Mouse (Mus musculus): ENCODE data around the gene Slc25a47.
"Not testable (repeated sequence)": the region's sequence is repeated elsewhere in the genome, so short reads cannot be mapped to it uniquely, and the experiment has no call there.

Slc25a47 gene

DNA sequence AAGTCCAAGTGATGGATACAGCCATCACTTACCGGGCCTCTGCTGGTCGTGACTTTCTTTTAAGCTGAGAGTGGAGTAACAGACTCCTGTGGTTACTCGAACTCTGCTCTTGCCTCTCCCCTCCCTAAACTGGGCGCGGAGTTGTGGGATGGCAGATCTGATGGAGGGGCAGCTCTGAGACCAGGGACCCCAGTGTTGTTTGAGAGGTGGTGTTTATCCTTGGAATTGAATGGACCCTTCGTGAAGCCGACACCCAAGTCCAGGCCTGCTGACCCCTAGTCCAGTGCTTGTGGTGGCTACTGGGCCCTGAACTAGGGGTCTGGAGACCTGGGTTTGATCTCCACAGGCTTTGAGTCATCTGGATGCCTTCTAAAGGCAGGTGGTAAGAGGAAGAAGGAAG is 876 bp downstream of the Slc25a47 start:
- POLR2A ChIA-PET, result interaction anchor here in 2 of 4 experiments (0.6 to 3.0 kb wide), 16 partner anchors 8 to 1719 kb away, joined by 3 to 17 read pairs (median 4); partner anchors contain the start of genes Wars (in 1 of the 2), Wdr25 (in 1 of the 2) and Yy1 (in 1 of the 2)
- CTCF ChIA-PET, result interaction anchor here (0.6 to 1.8 kb wide), 5 partner anchors 8 to 232 kb away, joined by 3 to 7 read pairs (median 3); no protein-coding TSS in a partner anchor

DNA sequence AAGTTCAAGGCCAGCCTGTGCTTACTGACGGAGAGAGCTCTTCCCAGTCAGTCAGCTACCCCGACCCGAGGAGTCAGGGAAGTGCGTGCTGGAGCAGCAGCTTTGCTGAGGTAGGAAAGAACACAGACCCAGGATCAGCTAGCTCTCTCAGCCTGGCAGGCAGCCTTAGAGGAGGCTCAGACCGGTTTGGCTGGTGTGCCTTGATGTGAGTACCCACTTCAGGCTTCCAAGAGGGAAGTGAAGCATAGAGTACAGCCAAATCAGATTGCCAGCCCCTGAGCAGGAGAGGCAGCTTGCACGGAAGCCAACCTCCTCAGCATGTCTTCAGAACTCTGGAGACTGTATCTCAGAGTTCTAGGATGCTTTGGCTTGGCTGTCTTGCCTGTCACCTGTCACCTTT is 5.3 kb downstream of the Slc25a47 start:
- POLR2A ChIA-PET, result interaction anchor here in 1 of 4 experiments (0.9 to 5.9 kb wide), 5 partner anchors 13 to 71 kb away, joined by 3 to 32 read pairs (median 3); no protein-coding TSS in a partner anchor
- CTCF ChIA-PET, result no interaction called here

DNA sequence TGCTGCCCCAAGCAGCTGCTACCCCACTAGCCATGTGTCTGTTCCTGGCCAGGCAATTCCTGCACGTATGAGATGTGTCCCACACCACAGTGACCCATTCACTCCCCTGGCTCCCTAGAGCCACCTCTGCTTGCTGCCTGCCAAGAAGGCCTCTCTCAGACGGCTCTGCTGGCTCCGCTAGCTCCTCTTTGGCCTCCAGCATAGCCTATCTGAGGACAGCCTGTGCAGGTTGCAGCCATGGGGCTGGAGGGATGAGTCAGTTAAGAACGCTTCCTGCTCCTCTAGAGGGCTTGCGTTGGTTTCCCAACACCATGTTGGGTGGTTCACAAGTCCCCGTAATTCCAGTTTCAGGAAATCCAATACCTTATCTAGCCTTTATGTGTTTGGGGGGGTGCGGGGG is 6.8 kb downstream of the Slc25a47 start:
- POLR2A ChIA-PET, result interaction anchor here in 2 of 4 experiments (0.6 to 5.9 kb wide), 3 partner anchors 15 to 294 kb away, joined by 6 to 32 read pairs (median 6); no protein-coding TSS in a partner anchor
- CTCF ChIA-PET, result no interaction called here

DNA sequence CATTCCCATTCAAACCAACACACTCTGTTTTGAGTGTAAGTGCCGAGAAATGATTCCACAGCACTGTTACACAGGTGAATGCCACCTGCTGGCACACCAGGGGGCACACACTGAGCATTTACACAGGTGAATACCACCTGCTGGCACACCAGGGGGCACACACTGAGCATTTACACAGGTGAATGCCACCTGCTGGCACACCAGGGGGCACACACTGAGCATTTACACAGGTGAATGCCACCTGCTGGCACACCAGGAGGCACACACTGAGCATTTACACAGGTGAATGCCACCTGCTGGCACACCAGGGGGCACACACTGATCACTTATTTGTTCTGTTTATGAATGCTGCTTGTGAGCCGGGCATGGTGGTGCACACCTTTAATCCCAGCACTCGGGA is 12.2 kb downstream of the Slc25a47 start:
- POLR2A ChIA-PET, result interaction anchor here in 1 of 4 experiments (0.7 kb wide), 1 partner anchor 154 kb away, joined by 3 read pairs; no protein-coding TSS in a partner anchor
- CTCF ChIA-PET, result not testable (repeated sequence)

DNA sequence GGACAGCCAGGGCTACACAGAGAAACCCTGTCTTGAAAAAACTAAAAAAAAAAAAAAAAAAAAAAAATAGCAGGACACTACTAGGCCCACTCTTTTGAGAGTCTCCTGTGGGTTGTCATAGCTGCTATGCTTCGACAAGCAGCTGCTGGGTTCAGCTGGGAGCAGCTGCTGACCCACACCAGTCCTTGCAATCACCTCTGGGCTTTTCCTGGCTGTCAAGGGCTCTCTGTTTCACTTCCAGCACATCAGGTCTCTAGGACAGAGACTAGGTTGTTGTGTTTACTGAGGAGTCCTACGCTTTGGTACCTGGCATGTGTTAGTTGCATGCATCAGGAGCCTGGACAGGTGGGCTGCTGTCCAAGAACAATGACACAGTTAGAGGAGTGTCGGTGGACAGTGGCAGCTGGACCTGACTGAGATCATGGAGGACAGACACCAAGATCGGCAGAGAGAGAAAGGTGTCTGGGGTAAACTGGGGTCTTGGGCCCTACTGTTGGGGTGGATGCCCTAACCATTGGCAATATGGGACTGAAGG is 13.7 kb downstream of the Slc25a47 start:
- ChIA-PET POLR2A (interaction anchor here in 2 of 4 experiments (0.8 to 1.5 kb wide), 2 partner anchors 9 to 45 kb away, joined by 3 to 5 read pairs; partner anchors contain the start of gene Wars (in 1 of the 2)), CTCF (interaction anchor here in 2 of 4 experiments (0.6 kb wide), 2 partner anchors 10 to 296 kb away, joined by 4 to 5 read pairs; no protein-coding TSS in a partner anchor)

DNA sequence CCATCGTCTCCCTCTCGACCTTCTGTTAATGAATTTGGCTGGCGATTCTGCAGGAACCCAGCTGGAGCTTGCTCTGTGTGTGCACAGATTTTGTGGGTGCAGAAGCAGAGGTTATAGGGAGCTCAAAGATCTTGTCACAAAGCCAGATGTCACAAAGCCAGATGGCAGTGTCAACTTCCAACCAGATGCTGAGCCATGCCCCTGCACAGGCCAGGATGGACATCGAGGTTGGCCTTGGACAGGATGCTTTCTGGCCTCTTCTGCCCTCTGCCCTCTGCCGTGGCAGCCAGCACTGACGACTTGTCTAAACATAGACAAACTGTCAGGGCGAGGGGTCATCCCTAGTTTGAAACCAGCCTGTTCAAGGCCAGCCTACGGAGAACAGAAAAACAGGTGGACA is 14.3 kb downstream of the Slc25a47 start:
- POLR2A ChIA-PET, result interaction anchor here in 2 of 4 experiments (0.6 to 1.5 kb wide), 2 partner anchors 44 to 564 kb away, joined by 3 to 5 read pairs; partner anchors contain the start of gene Wars (in 1 of the 2)
- CTCF ChIA-PET, result no interaction called here

DNA sequence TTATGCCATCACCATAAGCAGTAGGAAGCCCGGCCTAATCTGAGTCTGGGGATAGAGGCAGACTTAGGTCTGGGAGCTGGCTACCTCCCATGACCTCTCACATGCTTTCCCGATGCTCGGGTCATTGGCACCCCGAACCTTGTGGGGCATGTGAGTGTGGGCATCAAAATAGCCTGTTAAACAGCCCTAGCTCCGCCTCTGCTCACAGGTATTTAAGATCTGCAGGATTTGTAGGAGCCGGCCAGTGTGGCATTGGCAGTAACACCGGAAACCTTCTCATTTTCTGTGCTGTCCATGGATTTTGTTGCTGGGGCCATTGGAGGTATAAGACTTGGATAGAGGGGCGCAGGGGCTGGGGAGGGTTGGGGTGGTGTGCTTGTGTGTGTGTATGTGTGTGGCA is 15.0 kb downstream of the Slc25a47 start:
- POLR2A ChIA-PET, result interaction anchor here in 3 of 4 experiments (0.5 to 1.5 kb wide), 4 partner anchors 43 to 1081 kb away, joined by 3 to 5 read pairs (median 3); partner anchors contain the start of gene Wars (in 1 of the 3)
- CTCF ChIA-PET, result no interaction called here

DNA sequence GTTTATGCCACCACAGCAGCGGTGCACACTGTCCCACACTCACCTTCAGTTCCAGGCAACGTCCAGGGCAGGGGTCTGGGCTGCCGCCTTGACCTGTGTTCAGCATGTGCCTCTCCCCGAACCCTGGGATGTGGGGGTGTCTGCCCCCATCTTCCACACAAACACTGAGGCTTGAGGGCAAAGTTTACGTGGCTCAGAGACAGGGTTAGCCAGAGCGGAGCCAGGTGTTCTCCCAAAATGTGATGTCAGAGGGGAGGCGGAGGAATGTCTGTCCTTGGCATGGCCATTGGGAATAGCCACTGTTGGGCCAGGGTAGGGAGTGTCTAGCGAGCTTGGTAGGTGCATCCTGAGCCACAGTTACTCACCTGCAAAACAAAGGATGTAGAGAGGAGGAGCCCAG is 17.0 kb downstream of the Slc25a47 start:
- ChIA-PET POLR2A (no interaction called here), CTCF (no interaction called here)

DNA sequence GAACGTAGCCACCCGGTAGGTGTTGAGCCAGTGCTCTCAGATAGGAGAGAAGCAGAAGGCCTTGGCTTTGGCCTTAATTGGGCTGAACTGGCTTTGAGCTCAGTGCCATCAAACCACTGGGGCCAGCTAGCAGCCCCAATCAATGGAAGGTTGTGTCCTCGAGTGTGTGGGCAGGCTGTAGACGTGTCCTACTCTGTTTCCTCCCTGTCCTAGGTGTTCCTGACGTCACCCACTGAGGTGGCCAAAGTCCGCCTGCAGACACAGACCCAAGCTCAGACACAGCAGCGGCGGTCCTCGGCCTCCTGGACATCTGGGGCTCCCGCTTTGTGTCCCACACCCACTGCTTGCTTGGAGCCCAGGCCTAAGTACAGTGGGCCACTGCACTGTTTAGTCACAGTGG is 19.2 kb downstream of the Slc25a47 start:
- CTCF ChIA-PET, result no interaction called here
- POLR2A ChIA-PET, result interaction anchor here in 2 of 4 experiments (0.9 to 1.5 kb wide), 5 partner anchors 10 to 52 kb away, joined by 3 to 6 read pairs (median 3); partner anchors contain the start of genes Slc25a29 (in 1 of the 2), Slc25a47 (in 1 of the 2), Wars (in 1 of the 2) and Wdr25 (in 1 of the 2)

DNA sequence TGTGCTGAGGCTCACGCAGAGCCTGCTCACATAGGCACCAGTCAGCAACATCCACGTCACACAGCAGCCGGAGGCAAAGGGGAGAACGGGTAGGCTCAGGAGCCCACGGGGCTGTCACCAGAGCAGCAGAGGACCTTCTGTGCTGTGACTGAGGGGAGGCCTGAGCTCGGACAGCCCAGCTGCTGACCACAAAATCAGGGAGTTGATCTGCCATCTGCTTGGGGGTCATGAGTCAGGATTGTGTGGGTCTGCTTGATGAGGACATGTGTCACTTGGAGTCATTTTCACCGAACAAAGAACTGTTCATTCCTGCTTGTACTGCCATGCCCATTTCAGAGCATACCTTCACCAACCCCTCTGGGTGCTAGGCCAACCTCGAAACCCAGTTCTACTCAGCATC is 20.3 kb downstream of the Slc25a47 start:
- ChIA-PET CTCF (interaction anchor here in 2 of 4 experiments (0.5 to 1.1 kb wide), 2 partner anchors 44 to 150 kb away, joined by 3 read pairs; no protein-coding TSS in a partner anchor), POLR2A (interaction anchor here in 2 of 4 experiments (1.5 to 5.8 kb wide), 5 partner anchors 9 to 27 kb away, joined by 5 to 32 read pairs (median 6); partner anchors contain the start of genes Slc25a29 (in 1 of the 2) and Slc25a47 (in 1 of the 2))

DNA sequence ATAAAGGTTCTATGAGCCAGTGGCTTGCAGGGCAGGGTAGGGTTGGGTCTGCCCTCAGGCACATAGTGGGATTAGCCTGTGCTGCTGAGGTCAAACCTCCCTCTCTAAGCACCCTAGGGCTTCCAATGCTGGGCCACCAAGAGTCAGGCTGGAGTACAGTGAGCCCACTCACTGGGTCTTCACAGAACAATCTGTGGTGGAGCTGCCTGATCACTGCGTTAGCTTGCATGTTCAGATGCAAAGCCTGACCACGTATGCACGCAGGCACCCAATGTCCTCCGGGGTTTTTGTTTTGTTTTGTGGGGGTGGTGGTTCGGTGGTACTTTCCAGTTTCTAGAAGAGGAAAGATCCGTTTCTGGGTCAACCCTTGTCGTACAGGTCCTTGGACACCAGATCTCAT is 21.3 kb downstream of the Slc25a47 start:
- POLR2A ChIA-PET, result interaction anchor here in 1 of 4 experiments (1.4 to 5.8 kb wide), 6 partner anchors 10 to 45 kb away, joined by 3 to 32 read pairs (median 7); no protein-coding TSS in a partner anchor
- CTCF ChIA-PET, result no interaction called here

DNA sequence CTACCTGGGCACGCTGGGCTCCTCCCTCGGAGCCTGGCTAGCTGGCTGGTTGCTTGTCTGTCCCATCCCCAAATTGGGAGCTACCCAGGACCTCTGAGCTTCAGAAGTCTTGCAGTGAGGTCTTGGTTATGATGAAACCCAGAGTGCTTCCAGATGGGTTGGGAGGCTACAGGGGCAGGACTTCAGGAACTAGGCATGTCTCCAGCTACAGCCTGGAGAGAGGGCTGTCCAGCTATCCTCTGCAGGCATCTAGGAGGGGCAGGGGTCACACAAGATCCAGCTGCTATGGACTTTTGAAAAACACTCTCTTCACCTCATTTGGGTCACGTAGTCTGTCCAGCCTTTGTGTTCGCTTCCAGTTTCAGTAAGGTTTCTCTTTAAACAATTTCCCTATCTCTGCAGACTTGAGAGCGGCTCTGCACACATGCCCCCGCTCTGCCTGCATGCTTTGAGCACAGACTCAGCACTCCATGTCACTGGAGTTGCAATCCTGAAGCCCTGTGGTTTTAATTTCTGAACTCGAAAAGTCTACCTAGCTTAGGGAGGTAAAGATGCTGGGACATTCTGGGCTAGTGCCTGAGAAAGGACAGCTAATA is 21.8 kb downstream of the Slc25a47 start:
- ChIA-PET POLR2A (interaction anchor here in 2 of 4 experiments (1.0 to 5.8 kb wide), 13 partner anchors 9 to 62 kb away, joined by 3 to 32 read pairs (median 3); partner anchors contain the start of genes Wars (in 1 of the 2) and Wdr25 (in 1 of the 2)), CTCF (no interaction called here)

DNA sequence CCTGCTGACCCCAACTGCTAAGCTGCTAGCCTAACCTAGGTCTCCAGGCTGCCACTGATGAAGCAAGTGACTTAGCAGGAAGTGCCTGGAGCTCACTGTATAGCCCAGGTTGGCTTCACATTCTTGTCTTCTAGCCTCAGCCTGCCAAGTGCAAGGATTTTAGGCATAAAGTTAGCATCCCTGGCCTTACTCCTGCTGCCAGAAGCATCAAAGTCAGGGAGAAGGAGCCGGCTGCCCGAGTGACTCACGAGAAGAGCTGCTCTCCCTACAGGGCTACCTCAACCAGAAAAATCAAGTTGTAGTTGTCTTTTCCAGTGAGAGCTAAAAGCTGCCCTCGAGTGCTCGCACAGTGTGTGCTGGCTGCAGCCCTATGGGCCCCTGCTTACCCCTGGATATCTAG is 22.6 kb downstream of the Slc25a47 start:
- ChIA-PET POLR2A (interaction anchor here in 2 of 4 experiments (0.9 to 5.8 kb wide), 16 partner anchors 9 to 76 kb away, joined by 3 to 32 read pairs (median 3); partner anchors contain the start of genes Wars (in 1 of the 2) and Wdr25 (in 1 of the 2)), CTCF (interaction anchor here in 1 of 4 experiments (0.6 kb wide), 1 partner anchor 1591 kb away, joined by 3 read pairs; no protein-coding TSS in a partner anchor)

DNA sequence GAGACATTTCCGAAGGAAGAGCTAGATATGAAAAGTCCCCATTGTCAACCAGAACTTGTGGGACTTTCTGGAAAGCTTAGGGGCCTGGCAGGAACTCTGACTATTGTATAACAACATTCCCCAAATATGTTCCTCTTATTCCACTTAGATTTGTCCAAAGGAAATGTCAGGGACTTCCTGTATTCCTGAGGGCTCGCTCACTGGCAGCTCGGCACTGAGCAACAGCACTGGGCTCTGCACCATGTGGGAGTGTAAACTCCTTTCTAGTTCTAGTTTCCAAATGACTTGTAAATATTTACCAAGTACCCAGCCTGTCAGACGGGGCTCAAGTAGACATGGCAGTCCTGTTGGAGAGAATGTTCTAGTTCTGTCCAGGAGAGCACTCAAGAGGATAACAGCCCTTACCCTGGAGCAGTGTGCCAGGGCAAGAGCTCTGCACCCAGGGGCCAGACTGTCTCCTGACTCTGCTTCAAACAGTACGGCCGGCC is 29.2 kb downstream of the Slc25a47 start:
- CTCF ChIA-PET, result interaction anchor here in 1 of 4 experiments (1.1 kb wide), 1 partner anchor 37 kb away, joined by 3 read pairs; no protein-coding TSS in a partner anchor
- POLR2A ChIA-PET, result interaction anchor here in 2 of 4 experiments (0.9 to 1.7 kb wide), 6 partner anchors 9 to 34 kb away, joined by 3 to 7 read pairs (median 3); partner anchors contain the start of genes Slc25a29 (in 1 of the 2), Slc25a47 (in 1 of the 2) and Wars (in 1 of the 2)

DNA sequence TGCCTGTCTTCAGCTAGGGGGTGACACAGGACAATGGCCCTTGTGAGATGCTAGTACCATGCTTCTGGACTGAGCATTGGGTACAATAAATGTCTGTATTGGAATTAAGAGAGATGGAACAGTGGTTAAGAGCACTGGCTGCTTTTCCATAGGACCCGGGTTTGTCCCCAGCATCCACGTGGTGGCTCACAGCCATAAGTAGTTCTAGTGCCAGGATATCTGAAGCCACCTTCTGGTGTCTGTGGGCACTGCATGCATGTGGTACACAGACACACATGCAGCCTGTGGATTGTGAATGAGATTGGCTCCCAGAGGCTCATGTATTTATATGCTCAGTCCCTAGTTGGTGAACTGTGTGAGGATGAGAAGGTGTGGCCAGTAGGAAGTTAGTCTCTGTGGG is 33.7 kb downstream of the Slc25a47 start:
- ChIA-PET CTCF (no interaction called here), POLR2A (interaction anchor here in 1 of 4 experiments (1.1 kb wide), 1 partner anchor 77 kb away, joined by 4 read pairs; the partner anchor contains the start of gene Yy1)

DNA sequence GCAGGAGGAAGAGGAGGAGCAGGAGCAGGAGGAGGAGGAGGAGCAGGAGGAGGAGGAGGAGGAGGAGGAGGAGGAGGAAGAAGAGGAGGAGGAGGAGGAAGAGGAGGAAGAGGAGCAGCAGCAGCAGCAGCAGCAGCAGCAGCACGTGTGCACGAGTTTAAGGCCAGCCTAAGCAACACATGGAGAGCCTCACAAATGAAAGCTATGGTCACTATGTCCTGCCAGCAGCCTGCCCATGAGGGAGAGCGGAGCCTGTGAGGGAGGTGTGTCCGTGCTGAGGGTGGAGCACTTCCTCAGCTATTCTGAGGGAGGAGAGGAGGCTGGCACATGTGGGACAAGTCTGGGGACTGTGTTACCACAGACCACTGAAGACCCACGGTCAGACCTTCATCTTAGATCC is 37.3 kb downstream of the Slc25a47 start:
- ChIA-PET POLR2A (interaction anchor here in 2 of 4 experiments (0.7 to 1.6 kb wide), 4 partner anchors 8 to 588 kb away, joined by 3 to 5 read pairs (median 4); partner anchors contain the start of genes Wars (in 1 of the 2) and Wdr25 (in 1 of the 2)), CTCF (no interaction called here)

DNA sequence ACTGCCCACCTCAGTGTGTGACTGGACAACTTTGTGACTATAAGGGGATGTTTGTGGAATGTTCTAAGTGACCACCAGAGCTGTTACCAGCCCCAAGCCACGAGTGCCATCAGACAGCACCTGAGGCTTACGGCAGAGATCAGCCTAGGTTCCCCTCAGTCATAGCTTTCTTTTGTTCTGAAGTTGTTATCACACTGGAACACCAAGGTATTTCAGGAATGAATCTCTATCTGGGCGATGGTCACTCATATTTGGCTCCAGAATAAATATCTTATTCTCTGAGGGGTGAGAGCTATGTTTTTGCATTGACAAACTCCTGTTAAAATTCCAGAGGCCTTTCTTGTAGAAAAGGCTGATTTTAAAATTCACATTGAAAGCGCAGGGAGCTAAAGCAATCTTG is 43.3 kb downstream of the Slc25a47 start:
- ChIA-PET CTCF (interaction anchor here in 3 of 4 experiments (0.5 to 0.7 kb wide), 4 partner anchors 109 to 1539 kb away, joined by 3 to 8 read pairs (median 3); no protein-coding TSS in a partner anchor), POLR2A (interaction anchor here in 2 of 4 experiments (0.7 to 1.6 kb wide), 4 partner anchors 11 to 20 kb away, joined by 3 to 5 read pairs (median 4); no protein-coding TSS in a partner anchor)

DNA sequence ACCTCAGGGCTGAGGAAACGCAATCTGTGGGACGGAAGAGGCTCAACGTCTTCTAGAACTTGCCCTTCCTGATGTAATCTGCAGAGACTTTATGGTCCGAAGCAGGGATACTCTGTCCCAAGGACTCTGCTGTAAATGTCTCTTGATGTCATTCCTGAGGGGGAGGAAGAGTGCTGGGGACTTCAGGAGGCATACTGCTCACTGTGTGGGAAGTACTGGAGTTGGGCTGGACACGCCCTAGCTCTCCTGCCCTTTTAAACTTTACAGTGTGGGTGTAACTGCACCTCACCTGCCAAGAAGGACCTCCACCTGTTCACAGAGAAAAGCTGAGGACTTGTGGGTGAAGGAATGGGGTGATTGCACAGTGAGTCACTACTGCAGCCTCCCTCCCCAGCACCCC is 44.8 kb downstream of the Slc25a47 start:
- ChIA-PET POLR2A (interaction anchor here in 2 of 4 experiments (0.6 to 2.3 kb wide), 4 partner anchors 10 to 1643 kb away, joined by 3 to 10 read pairs (median 4); no protein-coding TSS in a partner anchor), CTCF (no interaction called here)
